Mouse (Mus musculus): ENCODE data around the gene H2afy2.

The H2afy2 gene

DNA sequence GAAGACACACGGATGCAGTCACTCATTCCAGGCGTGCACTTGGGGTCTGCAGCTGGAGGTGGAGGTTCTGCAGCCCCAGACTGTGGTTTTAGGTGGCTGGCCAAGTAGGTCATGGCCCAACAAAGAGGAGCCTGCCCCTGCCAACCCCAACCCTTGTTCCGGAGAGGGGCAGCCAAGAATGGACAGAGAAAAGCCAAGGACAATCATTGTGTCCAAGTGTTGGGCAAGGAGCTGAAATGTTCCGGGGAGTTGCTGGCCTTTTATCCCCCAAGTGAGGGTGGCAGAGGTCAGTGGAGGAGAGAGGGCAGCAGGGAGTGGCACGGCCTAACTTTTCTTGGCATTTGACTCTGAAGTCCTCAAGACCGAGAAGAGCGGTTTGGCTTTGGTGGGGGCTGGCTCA lies 63.6 kb downstream of the H2afy2 start:
- DNase-seq = no peak

DNA sequence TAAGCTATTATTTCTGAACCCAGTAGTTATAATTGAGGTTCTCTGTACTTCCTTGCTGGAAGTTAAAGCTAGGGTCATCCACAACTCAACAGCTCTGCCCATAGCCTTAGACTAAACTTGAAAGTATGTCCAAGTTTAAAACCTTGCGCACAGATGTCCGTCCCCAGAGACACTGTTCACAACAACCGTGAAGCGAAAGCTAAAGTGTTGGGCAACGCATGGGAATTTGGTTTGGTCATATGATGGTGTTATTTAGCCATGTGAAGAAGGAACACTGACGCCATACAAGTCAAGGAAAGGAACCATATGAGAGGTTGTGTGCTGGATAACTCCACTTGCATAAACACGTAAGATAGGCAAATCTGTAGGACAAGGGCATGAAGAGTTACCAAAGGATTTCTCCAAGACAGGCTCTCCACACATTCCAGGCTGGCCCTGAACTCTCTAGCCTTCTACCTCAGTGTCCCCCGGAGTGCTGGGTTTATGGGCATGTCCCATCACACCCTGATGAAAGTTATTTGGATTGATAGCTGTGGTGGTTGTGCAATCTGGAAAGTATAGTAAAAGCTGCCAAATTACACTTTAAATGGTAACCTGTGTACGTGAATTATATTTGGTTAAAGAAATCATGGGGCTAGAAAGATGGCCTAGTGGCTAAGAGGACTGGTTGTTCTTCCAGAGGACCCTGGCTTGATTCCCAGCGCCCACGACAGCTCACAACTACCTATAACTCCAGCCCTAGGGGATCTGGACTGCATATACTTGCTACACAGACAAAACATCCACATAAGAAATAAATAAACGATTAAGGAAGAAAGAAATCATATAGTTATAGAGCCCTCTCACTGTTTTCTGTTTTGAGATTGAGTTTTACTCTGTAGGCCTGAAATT lies 66.3 kb downstream of the H2afy2 start:
- no peak for DNase-seq

DNA sequence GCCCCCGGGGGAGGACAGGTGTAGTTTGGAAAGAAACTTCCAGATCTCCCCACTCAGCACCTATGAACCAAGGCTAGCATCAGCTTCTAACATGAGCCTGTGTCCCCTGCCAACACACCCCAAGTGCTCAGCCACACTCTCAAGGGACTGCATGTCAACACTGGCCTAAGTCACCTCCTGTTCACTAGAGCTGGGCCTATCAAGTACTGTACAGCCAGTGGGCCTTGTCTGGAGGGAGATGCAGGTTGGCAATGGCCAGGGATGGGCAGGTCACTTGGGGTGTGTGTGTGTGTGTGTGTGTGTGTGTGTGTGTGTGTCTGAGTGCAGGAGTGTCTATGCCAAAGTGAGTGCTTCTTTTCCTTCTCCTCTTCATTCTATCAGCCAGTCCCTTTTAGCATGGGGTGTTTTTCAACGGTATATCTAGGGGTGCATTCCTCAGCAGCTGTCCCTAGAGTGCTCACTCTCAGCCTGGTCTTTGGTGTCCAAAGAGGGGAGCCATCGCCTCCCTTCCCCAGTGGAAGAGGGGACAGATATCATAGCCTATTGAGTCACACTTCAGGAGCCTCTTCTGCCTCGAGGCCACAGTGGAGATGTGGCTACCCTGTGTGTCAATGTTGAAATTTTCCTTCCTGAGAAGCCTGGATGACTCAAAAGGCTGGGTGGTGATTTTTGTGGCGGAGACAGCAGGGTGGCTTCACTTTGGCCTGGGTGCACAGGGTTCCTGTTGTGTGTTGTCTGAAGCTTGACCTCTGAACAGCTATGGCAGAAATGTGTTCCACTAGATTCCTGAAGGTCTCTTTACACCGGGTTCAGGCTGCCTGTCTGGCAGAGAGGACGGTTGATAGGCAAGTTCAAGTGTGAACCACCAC lies 67.7 kb downstream of the H2afy2 start:
- DNase-seq = no peak

DNA sequence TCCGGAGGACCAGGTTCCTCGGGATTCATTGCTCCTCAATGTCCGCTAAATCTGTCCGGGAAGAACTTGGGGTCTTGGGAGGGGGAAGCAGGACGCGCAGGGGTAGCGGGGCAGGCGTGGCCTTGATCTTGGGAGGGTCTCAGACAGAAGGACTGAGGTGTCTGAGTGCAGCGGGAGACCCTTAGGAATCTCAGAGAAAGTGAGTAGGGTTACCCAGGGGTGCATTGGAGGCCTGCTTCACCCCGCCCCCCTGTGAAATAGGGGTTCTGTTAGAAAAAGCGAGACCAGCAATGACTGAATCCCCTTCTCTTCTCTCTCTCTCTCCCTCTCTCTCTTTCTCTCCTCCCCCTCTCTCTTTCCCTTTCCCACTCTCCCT lies 68.5 kb downstream of the H2afy2 start:
- DNase-seq = no peak

DNA sequence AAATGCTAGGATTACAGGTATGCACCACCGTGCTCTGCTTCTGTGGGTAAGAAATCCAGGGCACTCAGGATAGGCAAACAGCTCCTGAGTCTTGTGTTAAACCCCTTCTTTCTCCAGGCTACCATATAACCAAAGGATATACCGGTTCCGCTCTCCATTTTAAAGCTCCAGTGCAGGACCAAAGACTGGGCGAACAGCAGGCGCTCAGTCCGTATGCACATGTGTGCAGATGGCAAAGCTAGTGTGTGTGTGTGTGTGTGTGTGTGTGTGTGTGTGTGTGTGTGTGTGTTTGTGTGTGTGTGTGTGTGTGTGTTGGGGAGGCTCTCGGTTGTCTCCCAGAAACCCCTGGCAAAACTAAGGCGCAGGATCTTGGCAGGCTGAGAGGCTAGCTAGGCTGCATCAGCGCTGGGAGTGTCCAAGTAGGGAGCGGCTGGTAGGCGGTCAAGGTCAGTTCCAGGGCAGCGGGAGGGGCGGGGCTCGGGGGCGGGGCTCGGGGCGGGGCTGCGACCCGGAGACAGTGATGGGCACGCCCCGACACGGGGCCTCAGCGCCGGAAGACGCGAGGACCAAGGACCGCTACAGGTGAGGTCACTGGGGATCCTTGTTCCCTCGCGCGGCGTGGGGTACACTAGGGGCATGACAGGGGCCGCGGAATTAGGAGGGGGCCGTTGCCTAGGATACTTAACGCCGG lies 69.0 kb downstream of the H2afy2 start, which contains the start of gene Aifm2:
TSS of gene Aifm2 (plus strand) at position 493 of the 691 bp plus-strand sequence.
- peak; percentile 77 for DNase-seq

DNA sequence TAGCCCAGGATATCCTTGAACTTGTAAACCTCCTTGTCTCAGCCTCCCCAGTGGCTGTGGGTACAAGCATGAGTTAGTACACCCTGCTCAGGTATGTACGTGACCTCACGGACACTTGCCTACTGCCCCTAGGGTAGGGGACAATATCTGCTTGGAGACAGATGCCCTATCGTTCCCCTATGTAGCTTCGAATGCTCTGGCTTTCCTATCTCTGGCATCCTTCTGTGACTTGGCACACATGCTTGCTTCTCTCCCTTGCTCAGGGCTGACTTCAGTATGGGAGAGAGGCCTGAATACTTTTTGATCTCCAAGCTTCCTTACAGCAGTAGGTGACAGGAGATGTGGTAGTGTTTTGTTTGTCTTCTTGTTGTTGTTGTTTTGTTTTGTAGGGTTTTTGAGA lies 69.8 kb downstream of the H2afy2 start:
- DNase-seq = no peak

DNA sequence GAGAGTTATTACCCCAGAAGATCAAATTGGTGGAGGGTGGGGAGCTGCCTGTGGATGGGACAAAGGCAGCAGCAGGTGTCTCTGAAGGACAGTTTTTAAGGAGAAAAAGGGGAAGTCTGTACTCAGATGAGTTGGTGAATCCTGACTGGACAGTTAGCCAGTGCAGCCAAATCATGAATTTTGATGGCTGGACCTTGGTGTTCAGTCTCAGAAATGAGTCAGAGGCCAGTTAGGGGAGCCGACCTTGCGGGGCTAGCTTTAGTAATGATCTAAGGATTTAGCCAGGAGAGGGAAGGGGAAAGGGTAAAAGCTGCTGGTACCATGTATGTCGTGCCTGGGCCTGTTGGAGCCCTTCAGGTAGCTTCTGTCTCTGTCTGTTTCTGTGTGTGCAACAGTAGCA lies 70.3 kb downstream of the H2afy2 start:
- no peak for DNase-seq

DNA sequence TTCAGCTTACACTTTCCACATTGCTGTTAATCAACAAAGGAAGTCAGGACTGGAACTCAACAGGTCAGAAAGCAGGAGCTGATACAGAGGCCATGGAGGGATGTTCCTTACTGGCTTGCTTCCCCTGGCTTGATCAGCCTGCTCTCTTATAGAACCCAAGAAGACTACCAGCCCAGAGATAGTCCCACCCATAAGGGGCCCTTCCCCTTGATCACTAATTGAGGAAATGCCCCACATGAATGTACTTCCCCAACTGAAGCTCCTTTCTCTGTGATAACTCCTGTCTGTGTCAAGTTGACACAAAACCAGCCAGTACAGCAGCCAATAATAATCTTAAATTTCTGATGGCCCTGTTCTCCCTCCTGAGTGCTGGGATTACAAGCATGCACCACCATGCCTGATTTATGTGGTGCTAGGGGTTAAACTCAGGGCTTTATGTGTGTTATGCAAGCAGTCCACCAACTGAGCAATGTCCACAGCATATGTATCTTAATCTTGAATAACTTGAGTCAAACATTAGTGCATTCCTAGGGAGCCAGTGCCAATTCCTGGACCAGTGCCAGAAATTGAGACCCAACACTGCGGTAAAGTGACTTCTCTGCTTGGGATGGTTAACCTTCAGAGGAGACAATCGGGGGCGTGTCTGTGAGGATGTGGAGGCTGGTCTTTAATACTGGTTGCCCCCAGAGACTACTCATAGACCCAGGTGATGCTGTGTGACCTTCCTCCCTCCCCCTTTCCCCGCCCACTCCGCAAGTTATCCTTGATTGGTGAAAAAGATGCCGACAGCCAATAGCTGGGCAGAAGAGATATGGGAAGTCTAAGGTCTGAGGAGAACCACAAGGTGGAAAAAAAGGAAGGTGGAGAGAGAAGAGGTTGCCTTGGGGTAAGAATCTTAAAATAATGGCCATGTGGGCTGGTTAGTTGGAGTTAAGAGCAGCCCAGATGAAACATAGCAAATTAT lies 77.3 kb downstream of the H2afy2 start:
- peak; percentile 58 for DNase-seq

DNA sequence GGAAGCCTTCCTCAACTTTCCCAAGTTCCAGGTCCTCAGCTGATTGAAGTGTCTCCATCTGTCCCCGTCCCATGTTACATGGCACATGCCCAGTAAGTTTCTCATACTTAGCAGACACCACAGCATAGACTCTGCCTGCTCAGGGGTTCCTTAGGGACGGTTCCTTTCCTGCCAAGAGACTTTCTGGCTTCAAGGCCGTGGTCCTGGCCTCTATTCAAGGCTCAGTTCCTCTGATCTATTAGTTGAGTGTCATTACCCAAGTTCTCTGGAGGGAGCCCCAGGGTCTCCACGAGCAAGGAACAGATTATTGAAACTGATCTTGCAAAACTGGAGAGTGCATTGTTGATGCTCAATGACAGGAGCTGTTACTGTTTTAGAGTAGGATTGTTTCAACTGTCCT lies 79.3 kb downstream of the H2afy2 start:
- DNase-seq = no peak

DNA sequence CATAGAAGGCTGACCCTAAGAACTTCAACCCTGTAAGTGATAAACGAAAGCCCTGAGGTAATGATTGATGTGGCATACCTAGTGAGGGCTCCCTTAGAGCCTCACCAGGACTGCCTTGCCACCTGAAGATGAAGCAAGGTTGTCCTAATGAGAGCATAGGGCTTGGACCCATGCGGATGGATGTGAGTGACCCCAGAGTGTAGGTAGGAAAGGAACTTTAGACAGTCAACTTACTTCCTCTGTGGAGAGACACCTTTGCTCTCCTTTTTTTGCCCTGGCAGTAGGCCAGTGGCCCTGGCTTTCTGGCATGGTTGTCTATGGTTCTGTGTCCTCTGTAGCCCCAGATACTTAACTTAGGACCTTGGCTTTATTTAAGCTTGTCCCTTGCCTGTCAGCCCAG lies 86.9 kb downstream of the H2afy2 start:
- peak; percentile 98 for DNase-seq

DNA sequence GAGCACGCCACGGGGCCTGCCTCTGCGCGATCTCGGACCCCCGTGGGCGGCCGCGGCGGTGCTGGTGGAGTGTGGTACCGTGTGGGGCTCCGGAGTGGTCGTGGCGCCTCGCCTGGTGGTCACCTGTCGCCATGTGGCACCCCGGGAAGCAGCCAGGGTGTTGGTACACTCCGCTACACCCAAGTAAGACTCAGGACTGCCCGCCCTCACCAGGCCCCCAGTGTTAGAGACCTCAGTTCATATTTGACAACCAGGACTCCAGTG lies 87.5 kb downstream of the H2afy2 start:
- no peak for DNase-seq

DNA sequence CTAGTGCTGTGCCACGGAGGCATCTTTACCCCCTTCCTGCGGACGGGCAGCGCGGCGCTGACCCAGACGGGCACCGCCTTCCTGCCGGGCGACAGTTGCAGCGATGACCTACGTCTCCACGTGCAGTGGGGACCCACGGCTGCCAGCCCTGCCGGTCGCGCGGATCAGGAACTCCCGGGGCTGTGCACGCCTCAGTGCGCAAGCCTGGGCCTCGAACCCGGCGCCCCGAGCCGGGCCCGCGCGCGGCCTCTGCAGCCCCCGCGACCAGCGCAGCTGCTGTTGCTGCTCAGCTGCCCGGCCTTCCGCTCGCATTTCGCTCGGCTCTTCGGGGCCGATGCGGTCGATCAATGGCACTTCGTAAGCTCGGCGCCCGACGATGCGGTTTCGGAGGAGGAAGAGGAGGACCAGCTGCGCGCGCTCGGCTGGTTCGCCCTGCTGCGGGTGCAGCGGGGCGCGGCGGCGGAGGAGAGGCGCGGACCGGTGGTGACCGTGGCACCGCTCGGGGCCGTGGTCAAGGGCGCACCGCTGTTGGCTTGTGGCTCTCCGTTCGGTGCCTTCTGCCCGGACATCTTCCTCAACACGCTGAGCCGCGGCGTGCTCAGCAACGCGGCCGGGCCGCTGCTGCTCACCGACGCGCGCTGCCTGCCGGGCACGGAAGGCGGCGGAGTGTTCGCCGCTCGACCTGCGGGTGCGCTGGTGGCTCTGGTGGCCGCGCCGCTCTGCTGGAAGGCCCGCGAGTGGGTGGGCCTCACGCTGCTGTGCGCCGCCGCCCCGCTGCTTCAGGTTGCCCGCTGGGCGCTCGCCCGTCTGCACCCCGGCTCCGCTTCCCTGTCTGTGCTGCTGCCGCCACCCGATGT lies 88.0 kb downstream of the H2afy2 start:
- no peak for DNase-seq

DNA sequence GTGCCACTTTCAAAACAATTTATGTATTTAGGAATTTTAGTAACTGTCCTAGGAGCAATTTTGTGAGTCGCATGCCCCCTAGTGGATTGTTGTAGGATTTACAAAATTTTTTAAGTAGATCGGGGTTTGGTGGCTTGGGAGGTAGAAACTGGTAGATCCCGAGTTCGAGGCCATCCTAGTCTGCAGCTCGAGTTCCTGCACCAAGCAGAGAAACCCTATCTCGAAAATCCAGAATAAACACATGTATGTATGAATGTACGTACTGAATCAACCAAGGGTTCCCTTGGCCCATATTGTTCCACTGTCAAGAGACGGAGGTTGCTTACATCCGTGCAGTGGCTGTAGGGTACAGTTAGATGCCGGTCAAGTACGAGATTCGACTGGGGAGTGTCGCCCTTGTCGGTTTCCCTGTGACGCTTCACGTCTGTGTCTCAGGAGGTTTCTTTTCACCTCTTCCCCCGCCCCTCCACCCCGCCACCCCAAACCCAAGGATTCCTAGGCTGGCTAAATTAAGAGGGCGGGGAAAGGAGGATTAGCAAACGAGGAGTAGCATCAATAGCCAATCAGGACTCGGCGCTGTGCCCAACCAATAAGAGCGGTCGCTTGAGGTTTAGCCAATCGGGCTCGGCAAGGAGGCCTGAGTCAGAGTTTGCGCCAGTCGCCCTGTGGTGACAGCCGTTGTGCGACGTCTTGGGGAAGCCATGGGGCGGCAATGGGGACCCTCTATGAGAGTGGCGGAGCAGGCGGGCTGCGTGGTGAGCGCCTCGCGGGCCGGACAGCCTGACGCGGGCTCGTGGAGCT lies 88.9 kb downstream of the H2afy2 start, which contains the start of gene Tysnd1:
TSS of gene Tysnd1 (plus strand) at position 645 of the 801 bp plus-strand sequence.
- DNase-seq = peak; percentile 98

DNA sequence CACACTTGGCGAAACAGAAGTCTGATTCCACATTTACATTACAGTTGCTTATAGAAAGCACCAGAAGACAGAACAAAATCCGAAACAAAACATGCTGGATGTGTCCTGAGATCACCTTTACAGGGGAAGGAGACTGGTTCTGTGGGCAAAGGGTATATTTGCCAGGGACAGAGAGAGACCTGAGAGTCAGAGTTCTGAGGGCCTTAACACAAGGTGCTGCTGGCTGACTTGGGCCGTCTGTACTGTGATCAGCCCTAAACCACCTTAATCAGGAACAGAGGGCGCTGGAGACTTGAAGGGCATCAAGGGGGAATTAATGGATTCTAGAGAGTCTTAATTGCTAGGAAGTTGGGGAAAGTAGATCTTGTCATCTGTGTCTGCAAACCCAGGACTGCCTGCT lies 90.4 kb downstream of the H2afy2 start:
- no peak for DNase-seq

DNA sequence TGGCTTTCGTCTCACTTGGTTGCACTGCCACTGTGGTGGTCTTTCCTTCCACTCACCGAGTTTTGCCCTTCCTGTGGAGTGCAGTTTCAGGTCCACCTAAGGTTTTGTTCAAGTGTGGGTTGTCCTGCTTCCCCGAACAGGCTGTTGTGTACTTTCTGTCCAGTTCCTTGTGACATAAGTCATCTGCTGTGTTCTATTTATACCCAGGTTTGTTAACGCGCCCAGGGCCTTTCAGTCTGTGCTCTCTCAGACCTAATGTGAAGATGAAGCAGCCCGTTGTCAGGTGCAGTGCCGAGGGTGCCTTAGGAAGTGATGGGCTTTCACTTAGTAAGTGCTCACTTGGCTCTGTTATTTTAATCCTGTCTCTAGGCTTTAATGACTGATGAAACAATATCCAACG lies 94.5 kb downstream of the H2afy2 start:
- DNase-seq = no peak
